Mouse (Mus musculus) ES-E14 (cell line): ENCODE measurements at regions not wholly inside any gene's neighbourhood (a gene's known extent, or its start where the extent isn't known, plus 50 kb on each side); places are given as distances from the start of the nearest gene placed in this dataset.

Experiments
- CHD2 ChIP-seq: IDR thresholded peaks from 2 replicates; pipeline ENCODE4 v1.6.1; 2014; ENCODE audit warnings: mild to moderate bottlenecking, low read depth, low read length, inconsistent platforms
- HCFC1 ChIP-seq: IDR thresholded peaks from 2 replicates; pipeline ENCODE4 v1.6.1; 2012; ENCODE audit warnings: low read length, inconsistent platforms, borderline replicate concordance; ENCODE audit not compliant: insufficient read depth
- MAFK ChIP-seq: IDR thresholded peaks from 2 replicates; pipeline ENCODE4 v1.6.1; 2014; ENCODE audit warnings: mild to moderate bottlenecking, low read depth, low read length, inconsistent platforms; ENCODE audit not compliant: insufficient read depth

DNA sequence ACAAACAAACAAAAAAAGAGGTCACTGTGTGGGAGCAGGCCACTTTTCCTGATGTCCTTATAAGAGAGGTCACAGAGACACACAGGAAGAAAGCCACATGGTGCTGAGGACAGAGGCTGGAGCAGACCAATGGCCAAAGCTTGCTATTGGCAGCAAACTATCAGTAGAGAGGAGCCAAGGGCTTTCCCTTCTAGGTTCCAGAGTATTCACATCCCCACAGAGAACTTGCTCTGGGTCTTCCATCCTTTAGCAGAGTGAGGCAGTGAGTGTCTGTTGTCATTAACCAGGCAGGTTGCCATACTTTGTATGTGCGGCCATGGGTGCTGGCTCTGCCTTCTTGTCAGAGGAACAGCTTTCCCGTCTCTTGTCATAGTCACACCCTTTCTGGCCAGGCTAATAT is 64.5 kb upstream of the Cxcl14 start:
- TF ChIP-seq HCFC1: no peak
- no peak for TF ChIP-seq MAFK
- no peak for TF ChIP-seq CHD2
